Mouse (Mus musculus) lung, embryonic 16.5 days (tissue): ENCODE measurements around the gene Sass6. TPM values are rescaled to one million over a fixed set of nuclear protein-coding genes. Genes with fewer than 3 reads are reported as not detected.

Experiments
- ATAC-seq: fragments of 200-750 bp; cut with Nextera tagmentation; 2 replicates; pipeline ENCODE4 v1.8.0; 2017; ENCODE audit warnings: low read depth, mild to moderate bottlenecking, moderate library complexity
- H3K27ac ChIP-seq: fragments of 300-500 bp; sonication (generic); 2 replicates; pipeline ENCODE4 v1.5.1; 2014; ENCODE audit warnings: mild to moderate bottlenecking, control low read depth, low read length
- H3K27me3 ChIP-seq: fragments of 300-500 bp; sonication (generic); 2 replicates; pipeline ENCODE4 v1.6.1; 2014; ENCODE audit warnings: low read depth, low read length, mixed read lengths; ENCODE audit not compliant: control insufficient read depth, insufficient read depth
- H3K36me3 ChIP-seq: fragments of 300-500 bp; sonication (generic); 2 replicates; pipeline ENCODE4 v1.6.1; 2014; ENCODE audit warnings: low read length; ENCODE audit not compliant: control insufficient read depth, insufficient read depth
- H3K4me1 ChIP-seq: fragments of 300-500 bp; sonication (generic); replicated peaks from 2 replicates; pipeline ENCODE4 v1.6.1; 2014; ENCODE audit warnings: low read length, mixed read lengths; ENCODE audit not compliant: control insufficient read depth, insufficient read depth
- H3K4me2 ChIP-seq: fragments of 300-500 bp; sonication (generic); 2 replicates; pipeline ENCODE4 v1.6.1; 2014; ENCODE audit warnings: low read depth, low read length, control low read depth
- H3K4me3 ChIP-seq: fragments of 300-500 bp; sonication (generic); 2 replicates; pipeline ENCODE4 v1.5.1; 2014; ENCODE audit warnings: mild to moderate bottlenecking, low read length, control low read depth
- H3K9ac ChIP-seq: fragments of 300-500 bp; sonication (generic); 2 replicates; pipeline ENCODE4 v1.6.1; 2014; ENCODE audit warnings: low read length, control low read depth
- H3K9me3 ChIP-seq: fragments of 300-500 bp; sonication (generic); 2 replicates; pipeline ENCODE4 v1.6.1; 2016; ENCODE audit warnings: low read length; ENCODE audit not compliant: control insufficient read depth
- WGBS: fragments of 180-500 bp; shearing (Covaris S2); extraction: QIAGEN DNeasy Blood & Tissue Kit; methylation state at CpG from one replicate; pipeline ENCODE4 v1.1.7; 2014; 5-methylcytosine and 5-hydroxymethylcytosine counted together
- polyA plus RNA-seq: library from polyadenylated mRNA; unstranded; fragments of >200 nt; fragmentation: Nextera tagmentation; extraction: Ambion mirVana; gene quantifications from 2 replicates; pipeline ENCODE4 v1.2.1, GENCODE M21; 2015

Sass6 gene
- polyA plus RNA-seq, 1 experiment from 2014 or later = 29.2 TPM

DNA sequence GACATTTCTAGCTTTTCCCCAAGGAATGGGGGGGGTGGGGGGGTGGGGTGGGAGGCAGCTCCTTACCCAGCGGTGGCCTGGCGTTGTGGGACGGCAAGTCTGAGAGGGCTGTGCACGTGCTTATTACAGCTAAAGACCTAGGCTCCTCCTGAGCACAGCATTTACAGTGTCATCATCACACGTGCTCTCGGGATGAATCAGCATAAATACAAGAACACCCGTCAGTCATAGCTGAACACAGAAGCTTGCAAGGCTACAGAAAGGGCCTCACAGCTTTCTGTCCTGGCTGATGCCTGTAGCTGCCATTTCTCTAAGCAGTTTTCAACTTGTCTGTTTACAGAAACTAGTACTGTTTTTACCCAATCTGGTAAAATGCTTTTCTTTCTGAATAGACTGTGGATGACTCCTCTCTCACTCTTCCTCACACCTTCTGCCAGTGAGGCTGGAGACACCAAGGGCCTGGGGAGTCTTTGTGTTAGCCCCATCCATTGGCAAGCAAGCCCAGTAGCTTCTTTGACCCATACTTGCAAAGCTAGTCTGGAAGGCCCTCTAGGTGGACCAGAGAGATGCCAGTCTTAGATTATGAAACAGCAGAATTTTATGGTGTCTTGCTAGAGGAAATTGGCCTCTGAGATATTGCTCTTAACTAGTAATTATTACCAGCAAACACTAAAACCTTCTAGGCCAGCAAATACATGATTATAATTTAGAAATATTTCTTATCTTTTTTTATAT, 26.0 kb downstream of the Sass6 start:
- Histone ChIP-seq H3K4me1 (no peaks in the 10 kb centered on the region), H3K27me3 (no peaks in the 10 kb centered on the region), H3K36me3 (peaks cover 16% of the 10 kb centered on the region), H3K4me2 (no peak overlapping the region), H3K27ac (no peak overlapping the region), H3K9ac (no peak overlapping the region), H3K4me3 (no peak overlapping the region), H3K9me3 (no peaks in the 10 kb centered on the region)
- no peak for ATAC-seq
- WGBS = 88% methylated on average over 7 of the region's 7 CpGs

DNA sequence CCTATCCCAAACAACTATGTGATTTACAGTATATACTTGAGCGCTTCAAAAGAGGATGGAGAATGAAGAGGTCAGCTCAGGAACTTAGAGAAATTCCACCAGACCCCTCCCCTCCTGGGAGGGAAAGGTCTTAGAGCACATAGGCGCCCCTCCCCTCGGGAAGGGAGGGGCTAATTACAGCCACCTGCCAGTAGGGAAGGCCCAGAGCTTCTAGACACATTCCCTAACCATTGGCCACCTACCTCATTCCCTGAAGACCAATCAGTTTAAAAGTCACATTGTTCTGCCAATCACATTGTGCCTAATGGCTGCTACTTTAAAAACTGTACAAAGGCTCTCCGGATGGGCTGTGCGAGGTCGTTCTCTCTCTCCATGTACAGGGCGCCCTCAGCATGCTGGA, 27.9 kb downstream of the Sass6 start:
- Histone ChIP-seq H3K4me3 (no peak overlapping the region), H3K36me3 (peaks cover 14% of the 10 kb centered on the region), H3K4me2 (no peak overlapping the region), H3K9ac (no peak overlapping the region), H3K9me3 (no peaks in the 10 kb centered on the region), H3K4me1 (no peaks in the 10 kb centered on the region), H3K27ac (no peak overlapping the region), H3K27me3 (no peaks in the 10 kb centered on the region)
- ATAC-seq = no peak
- 94% methylated on average over 7 of the region's 7 CpGs for WGBS

DNA sequence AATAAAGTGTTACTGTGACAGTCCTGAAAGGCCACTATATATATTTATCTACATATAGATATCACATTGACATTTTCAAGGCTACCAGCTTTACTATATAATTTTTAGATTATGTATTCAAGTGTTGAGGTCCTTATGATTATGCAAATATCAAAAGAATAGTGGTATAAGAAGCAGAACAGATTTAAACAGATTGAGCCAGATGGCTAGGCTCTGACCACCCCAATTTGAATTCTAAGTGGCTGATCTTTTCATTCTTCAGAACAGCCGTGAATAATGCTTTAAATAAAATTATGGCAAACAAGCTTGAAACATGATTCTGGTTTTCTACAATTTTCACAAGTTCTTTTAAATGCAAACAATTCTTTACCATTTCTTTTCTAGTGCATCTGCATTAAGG, 36.7 kb downstream of the Sass6 start:
- no peaks in the 10 kb centered on the region for H3K9me3 ChIP-seq
- no peak overlapping the region for H3K4me3 ChIP-seq
- no peaks in the 10 kb centered on the region for H3K27me3 ChIP-seq
- 78% methylated on average over 1 of the region's 1 CpGs for WGBS
- no peak overlapping the region for H3K9ac ChIP-seq
- no peak overlapping the region for H3K27ac ChIP-seq
- no peaks in the 10 kb centered on the region for H3K4me1 ChIP-seq
- ATAC-seq = no peak
- no peak overlapping the region for H3K4me2 ChIP-seq
- H3K36me3 ChIP-seq = peaks cover 32% of the 10 kb centered on the region

DNA sequence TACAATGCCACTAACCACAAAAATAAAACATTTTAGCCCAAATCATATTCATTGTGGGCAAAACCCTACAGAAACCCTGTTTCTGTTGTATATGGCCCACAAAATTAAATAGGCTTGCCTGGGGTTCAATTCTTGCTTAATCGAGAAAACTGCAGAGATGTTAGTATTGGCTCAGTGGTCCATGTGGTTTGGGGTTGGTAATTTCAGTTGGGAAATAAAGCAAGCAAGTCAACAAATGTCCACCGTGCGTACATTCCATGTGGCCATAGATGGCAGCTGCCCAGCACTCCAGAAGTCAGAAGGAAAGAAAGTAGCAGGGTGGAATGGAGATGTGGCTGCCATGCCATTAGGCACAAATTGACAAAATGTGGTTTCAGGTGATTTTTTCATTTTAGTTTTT, 38.2 kb downstream of the Sass6 start:
- ATAC-seq = no peak
- Histone ChIP-seq H3K4me1 (no peaks in the 10 kb centered on the region), H3K36me3 (peaks cover 33% of the 10 kb centered on the region), H3K27me3 (no peaks in the 10 kb centered on the region), H3K4me3 (no peak overlapping the region), H3K27ac (no peak overlapping the region), H3K9ac (no peak overlapping the region), H3K4me2 (no peak overlapping the region), H3K9me3 (no peaks in the 10 kb centered on the region)
- 90% methylated on average over 3 of the region's 3 CpGs for WGBS

DNA sequence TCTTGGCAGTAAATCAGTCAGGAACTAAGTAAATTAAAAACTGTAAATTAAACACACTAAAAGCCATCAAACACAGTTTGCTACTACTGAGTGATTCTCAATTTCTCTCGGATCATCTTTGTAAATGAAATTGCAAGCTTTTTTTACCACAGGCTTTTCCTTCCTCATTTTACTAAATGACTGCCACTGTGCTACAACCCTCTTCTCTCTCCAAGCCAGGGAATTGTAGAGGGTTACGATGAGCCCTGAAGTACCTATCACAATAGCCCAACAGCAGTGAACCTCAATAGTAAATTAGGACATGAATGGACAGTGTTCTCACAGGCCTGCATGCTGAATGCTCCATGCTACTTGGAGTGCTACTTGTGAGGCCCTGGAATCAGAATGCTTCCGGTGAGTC, 39.3 kb downstream of the Sass6 start:
- 85% methylated on average over 3 of the region's 3 CpGs for WGBS
- peaks cover 33% of the 10 kb centered on the region for H3K36me3 ChIP-seq

DNA sequence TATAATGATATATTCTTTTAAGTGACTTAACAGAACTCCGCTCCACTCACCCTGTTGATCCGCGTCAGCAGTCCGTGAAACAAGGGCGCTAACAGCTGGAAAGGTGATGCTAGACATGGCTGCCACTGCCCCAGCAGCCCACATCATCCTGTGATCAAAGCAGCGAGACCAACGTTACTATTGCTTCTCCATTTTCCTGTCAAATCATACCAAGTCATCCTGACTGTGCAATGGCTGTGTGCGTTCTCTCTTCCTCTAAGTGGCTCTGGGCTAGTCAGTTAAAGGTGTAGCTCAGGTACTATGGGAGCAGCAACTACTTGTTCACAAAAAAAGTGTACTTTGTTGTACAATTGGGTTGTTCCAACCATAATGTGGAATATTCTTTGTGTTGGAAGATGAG, 40.1 kb downstream of the Sass6 start:
- H3K4me1 ChIP-seq = no peaks in the 10 kb centered on the region
- H3K4me3 ChIP-seq = no peak overlapping the region
- H3K27ac ChIP-seq = no peak overlapping the region
- WGBS = 86% methylated on average over 8 of the region's 8 CpGs
- ATAC-seq = no peak
- no peak overlapping the region for H3K4me2 ChIP-seq
- no peak overlapping the region for H3K9ac ChIP-seq
- no peaks in the 10 kb centered on the region for H3K9me3 ChIP-seq
- H3K36me3 ChIP-seq = peaks cover 33% of the 10 kb centered on the region
- no peaks in the 10 kb centered on the region for H3K27me3 ChIP-seq

More for the DNA sequence above, 39.3 kb downstream of the Sass6 start:
- Histone ChIP-seq H3K9ac (no peak overlapping the region), H3K9me3 (no peaks in the 10 kb centered on the region), H3K4me1 (no peaks in the 10 kb centered on the region), H3K27ac (no peak overlapping the region), H3K4me3 (no peak overlapping the region), H3K4me2 (no peak overlapping the region), H3K27me3 (no peaks in the 10 kb centered on the region)
- ATAC-seq = no peak

DNA sequence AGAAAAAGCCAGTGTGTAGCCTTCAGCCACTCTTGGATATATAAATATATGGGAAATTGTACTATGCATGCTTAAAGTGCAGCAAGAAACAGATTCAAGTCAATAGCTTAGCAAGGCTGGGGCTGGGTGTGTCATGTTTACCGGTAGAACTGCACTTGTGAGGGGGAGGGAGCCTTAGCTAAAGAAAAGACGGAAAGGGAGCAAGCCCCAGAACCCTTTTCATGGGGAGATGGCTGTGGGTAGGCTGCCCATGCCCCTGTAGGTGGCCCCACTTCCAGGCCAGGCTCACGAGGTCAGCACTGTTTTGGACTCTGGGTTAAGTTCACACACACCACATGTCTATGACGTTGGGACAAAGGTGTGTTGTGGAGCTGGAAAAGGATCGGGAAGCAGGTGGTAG, 41.0 kb downstream of the Sass6 start:
- no peak overlapping the region for H3K9ac ChIP-seq
- no peaks in the 10 kb centered on the region for H3K27me3 ChIP-seq
- ATAC-seq = no peak
- no peaks in the 10 kb centered on the region for H3K4me1 ChIP-seq
- 65% methylated on average over 5 of the region's 5 CpGs for WGBS
- H3K4me3 ChIP-seq = no peak overlapping the region
- no peak overlapping the region for H3K27ac ChIP-seq
- H3K9me3 ChIP-seq = no peaks in the 10 kb centered on the region
- no peak overlapping the region for H3K4me2 ChIP-seq
- H3K36me3 ChIP-seq = peaks cover 37% of the 10 kb centered on the region

DNA sequence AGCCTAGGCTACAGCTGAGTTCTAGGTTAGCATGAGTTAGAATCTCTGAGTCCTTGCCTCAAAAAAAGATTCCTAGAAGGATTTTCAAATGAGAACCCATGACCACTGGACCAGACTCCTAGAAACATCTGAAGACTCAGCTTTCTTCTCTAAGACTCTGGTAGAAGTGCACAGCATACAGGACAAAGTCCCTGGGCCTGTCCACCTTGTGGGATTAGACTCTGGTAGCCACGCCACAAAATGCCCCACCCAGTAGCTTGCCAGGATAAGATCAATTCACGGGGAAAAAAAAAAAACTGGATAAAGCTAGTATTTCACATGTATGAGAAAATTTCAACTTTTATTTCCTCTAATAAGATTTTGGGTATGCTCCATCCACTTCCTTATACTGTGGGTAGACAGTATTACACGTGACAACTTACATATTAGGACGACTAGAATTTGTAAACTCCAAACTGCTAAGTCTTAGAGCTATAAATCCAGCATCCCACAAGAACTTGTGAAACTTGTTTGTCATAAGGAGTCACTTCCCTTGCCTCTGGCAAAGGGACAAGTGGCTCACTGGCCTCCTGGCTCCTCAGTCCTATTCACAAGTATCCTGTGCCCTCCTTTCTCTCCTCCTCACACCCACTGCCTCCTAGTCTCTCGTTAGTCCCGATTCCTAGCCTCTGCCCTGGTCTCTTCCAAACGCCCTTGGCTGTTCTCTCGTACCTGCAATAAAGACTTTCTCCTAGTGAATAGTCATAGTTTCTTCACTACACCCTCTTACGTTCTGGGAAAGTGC, 43.1 kb downstream of the Sass6 start:
- Histone ChIP-seq H3K9me3 (no peaks in the 10 kb centered on the region), H3K9ac (no peak overlapping the region), H3K27me3 (no peaks in the 10 kb centered on the region), H3K4me3 (no peak overlapping the region), H3K4me2 (no peak overlapping the region), H3K4me1 (no peaks in the 10 kb centered on the region), H3K27ac (no peak overlapping the region), H3K36me3 (peaks cover 41% of the 10 kb centered on the region)
- no peak for ATAC-seq
- WGBS = 84% methylated on average over 9 of the region's 9 CpGs

DNA sequence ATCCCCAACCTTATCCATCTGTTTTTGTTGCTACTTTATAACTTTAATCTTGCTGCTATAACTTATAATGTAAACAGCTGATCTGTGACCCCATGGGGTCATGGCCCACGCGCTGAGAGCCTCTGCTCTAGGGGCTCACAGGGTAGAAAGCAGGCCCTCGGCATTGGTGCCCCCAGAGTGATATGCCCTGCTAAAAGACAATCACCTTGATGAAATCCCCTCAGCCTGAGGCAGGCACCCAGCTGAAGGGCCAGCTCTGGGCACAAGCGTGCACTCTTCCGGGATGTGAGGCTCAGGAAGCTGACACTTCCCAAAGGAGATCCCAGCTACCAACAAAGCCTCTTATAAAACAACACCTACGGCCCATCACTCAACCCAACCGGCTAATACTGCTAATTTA, 43.8 kb downstream of the Sass6 start:
- H3K4me1 ChIP-seq = no peaks in the 10 kb centered on the region
- no peak overlapping the region for H3K9ac ChIP-seq
- peaks cover 39% of the 10 kb centered on the region for H3K36me3 ChIP-seq
- H3K27me3 ChIP-seq = no peaks in the 10 kb centered on the region
- H3K27ac ChIP-seq = no peak overlapping the region
- no peaks in the 10 kb centered on the region for H3K9me3 ChIP-seq
- 83% methylated on average over 7 of the region's 7 CpGs for WGBS
- H3K4me3 ChIP-seq = no peak overlapping the region
- no peak for ATAC-seq
- no peak overlapping the region for H3K4me2 ChIP-seq
